Mouse (Mus musculus) forebrain, embryonic 16.5 days (tissue): ENCODE results near the gene Mcts2. TPM values are rescaled to one million over a fixed set of nuclear protein-coding genes. Genes with fewer than 3 reads are reported as not detected.
A peak's percentile ranks its signal among the peaks of the same experiment; 100 is the strongest.

Experiments used
- ATAC-seq: fragments of 200-750 bp; cut with Nextera tagmentation; 2 replicates; pipeline ENCODE4 v1.8.0; 2017; ENCODE audit warnings: mild to moderate bottlenecking, moderate library complexity
- H3K27ac ChIP-seq: fragments of 300-500 bp; sonication (generic); 2 replicates; pipeline ENCODE4 v1.5.1; 2014; ENCODE audit warnings: low read length, control low read depth
- H3K27me3 ChIP-seq: fragments of 300-500 bp; sonication (generic); replicated peaks from 2 replicates; pipeline ENCODE4 v1.6.1; 2014; ENCODE audit warnings: low read length; ENCODE audit not compliant: control insufficient read depth, insufficient read depth
- H3K36me3 ChIP-seq: fragments of 300-500 bp; sonication (generic); 2 replicates; pipeline ENCODE4 v1.6.1; 2014; ENCODE audit not compliant: control insufficient read depth, insufficient read depth
- H3K4me1 ChIP-seq: fragments of 300-500 bp; sonication (generic); replicated peaks from 2 replicates; pipeline ENCODE4 v1.6.1; 2014; ENCODE audit warnings: low read length; ENCODE audit not compliant: control insufficient read depth, insufficient read depth
- H3K4me2 ChIP-seq: fragments of 300-500 bp; sonication (generic); 2 replicates; pipeline ENCODE4 v1.6.1; 2014; ENCODE audit warnings: mild to moderate bottlenecking, low read length, control low read depth
- H3K4me3 ChIP-seq: fragments of 300-500 bp; sonication (generic); replicated peaks from 2 replicates; pipeline ENCODE4 v1.5.1; 2014; ENCODE audit warnings: mild to moderate bottlenecking, low read length, control low read depth
- H3K9ac ChIP-seq: fragments of 300-500 bp; sonication (generic); replicated peaks from 2 replicates; pipeline ENCODE4 v1.6.1; 2014; ENCODE audit warnings: low read depth, low read length, control low read depth
- H3K9me3 ChIP-seq: fragments of 300-500 bp; sonication (generic); 2 replicates; pipeline ENCODE4 v1.6.1; 2016; ENCODE audit warnings: low read length; ENCODE audit not compliant: control insufficient read depth
- WGBS: fragments of 180-500 bp; shearing (Covaris S2); extraction: QIAGEN DNeasy Blood & Tissue Kit; methylation state at CpG from one replicate; pipeline ENCODE4 v1.1.7; 2014; 5-methylcytosine and 5-hydroxymethylcytosine counted together
- polyA plus RNA-seq: library from polyadenylated mRNA; unstranded; fragments of >200 nt; fragmentation: Nextera tagmentation; extraction: Ambion mirVana; gene quantifications from 2 replicates; pipeline ENCODE4 v1.2.1, GENCODE M21; 2015

Gene Mcts2
- polyA plus RNA-seq, 1 experiment from 2014 or later = 32.8 TPM

- H3K4me2 ChIP-seq = no peak overlapping the region
- H3K9ac ChIP-seq = no peak overlapping the region
- 96% methylated on average over 10 of the region's 10 CpGs for WGBS
- no peak overlapping the region for H3K27ac ChIP-seq
- ATAC-seq = no peak
- peaks cover 46% of the 10 kb centered on the region for H3K36me3 ChIP-seq
- no peaks in the 10 kb centered on the region for H3K27me3 ChIP-seq
- no peaks in the 10 kb centered on the region; the same call in 1 of the 2 replicates for H3K4me1 ChIP-seq
- no peak overlapping the region for H3K4me3 ChIP-seq
- H3K9me3 ChIP-seq = no peaks in the 10 kb centered on the region
Measured at GRCm38 (mm10) chr2:152700138-152700537, 13.3 kb downstream of the Mcts2 start.

GRCm38 (mm10) chr2:152700725-152701124 is 13.9 kb downstream of the Mcts2 start:
- Histone ChIP-seq H3K9ac (no peak overlapping the region), H3K9me3 (no peaks in the 10 kb centered on the region), H3K36me3 (peaks cover 45% of the 10 kb centered on the region), H3K4me3 (no peak overlapping the region), H3K27me3 (no peaks in the 10 kb centered on the region), H3K4me2 (no peak overlapping the region), H3K27ac (no peak overlapping the region), H3K4me1 (peaks cover 2% of the 10 kb centered on the region; the same call in 1 of the 2 replicates)
- 91% methylated on average over 8 of the region's 8 CpGs for WGBS
- ATAC-seq = no peak

DNA sequence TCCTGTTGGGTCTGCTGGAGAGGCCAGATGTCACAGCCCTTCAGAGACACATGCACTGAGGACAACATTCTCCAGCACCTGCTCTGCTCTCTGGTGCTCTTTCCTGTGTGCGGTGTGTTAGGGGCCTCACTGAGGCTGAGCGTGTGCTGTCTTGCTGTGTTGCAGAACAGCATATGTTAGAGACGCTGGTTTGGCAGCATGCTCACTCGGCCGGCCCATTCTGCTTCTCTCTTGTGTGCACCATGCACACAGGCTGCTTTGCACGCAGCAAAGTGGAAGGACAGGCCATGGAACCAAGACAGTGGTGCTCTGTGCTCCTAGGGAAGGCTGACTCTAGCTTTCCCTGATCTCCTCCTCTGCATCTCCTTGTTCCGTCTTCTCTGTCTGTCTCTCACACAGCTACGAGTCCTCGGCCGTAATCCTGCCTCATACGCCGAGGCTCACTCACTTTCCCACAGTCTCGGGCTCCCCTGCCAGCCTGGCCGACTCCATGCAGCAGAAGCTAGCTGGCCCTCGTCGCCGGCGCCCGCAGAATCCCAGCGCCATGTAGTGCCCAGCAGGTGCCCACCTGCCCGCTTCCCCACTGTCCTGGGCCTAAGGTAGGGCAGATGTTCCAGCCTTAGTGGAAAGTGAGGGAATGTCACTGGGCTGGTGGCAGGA is 16.9 kb downstream of the Mcts2 start:
- no peak overlapping the region for H3K4me3 ChIP-seq
- H3K4me2 ChIP-seq = no peak overlapping the region
- no peaks in the 10 kb centered on the region for H3K9me3 ChIP-seq
- ATAC-seq = no peak
- H3K4me1 ChIP-seq = peaks cover 15% of the 10 kb centered on the region
- no peak overlapping the region for H3K27ac ChIP-seq
- no peak overlapping the region for H3K9ac ChIP-seq
- peaks cover 30% of the 10 kb centered on the region for H3K36me3 ChIP-seq
- WGBS = 92% methylated on average over 21 of the region's 21 CpGs
- no peaks in the 10 kb centered on the region for H3K27me3 ChIP-seq

DNA sequence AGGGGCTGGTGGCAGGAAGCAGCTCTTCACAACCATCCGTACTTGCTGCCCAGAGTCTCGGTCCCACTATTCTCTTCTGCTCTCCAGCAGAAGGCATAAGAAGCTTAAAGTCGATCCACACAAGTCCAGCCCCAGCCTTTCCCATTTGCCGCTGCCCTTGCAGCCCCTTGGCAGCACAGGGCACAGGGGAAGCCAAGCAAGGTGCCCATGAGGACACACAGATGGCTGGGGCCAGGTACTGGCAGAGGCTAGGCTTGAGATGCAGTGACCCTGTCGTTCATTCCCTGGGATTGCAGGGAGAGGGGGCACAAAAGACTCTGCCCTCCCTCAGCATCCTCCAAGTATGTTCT is 17.4 kb downstream of the Mcts2 start:
- H3K27ac ChIP-seq = no peak overlapping the region
- no peaks in the 10 kb centered on the region for H3K27me3 ChIP-seq
- 89% methylated on average over 5 of the region's 5 CpGs for WGBS
- H3K4me3 ChIP-seq = no peak overlapping the region
- peaks cover 15% of the 10 kb centered on the region for H3K4me1 ChIP-seq
- peaks cover 29% of the 10 kb centered on the region for H3K36me3 ChIP-seq
- H3K4me2 ChIP-seq = no peak overlapping the region
- ATAC-seq = no peak
- no peaks in the 10 kb centered on the region for H3K9me3 ChIP-seq
- no peak overlapping the region for H3K9ac ChIP-seq

DNA sequence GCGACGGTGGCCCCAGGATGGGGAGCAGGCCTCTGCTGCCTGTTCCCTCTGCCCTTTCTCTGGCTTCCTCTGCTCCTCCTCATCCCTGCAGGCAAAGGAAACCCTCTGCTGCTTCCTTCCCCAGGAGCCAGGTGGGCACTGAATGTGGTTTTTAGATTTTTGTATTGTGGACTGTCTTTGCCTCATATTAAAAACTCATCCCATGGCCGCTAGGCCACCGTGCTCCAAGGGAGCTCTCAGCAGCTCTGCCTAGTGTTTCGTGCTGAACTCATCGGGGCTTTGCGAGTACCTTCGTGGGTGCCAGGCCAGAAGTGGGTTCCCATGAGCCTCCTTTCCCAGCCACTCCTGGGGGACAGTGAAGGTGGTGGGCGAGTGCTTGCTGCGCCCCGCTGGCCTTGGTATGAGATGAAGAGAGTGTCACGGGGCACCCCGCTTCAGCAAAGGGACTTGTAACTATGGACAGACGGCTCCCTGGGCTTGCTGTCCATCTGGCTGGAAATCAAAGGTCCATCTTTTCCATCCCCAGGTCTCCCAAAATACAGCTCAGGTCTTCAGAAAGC is 18.1 kb downstream of the Mcts2 start:
- 88% methylated on average over 14 of the region's 14 CpGs for WGBS
- H3K36me3 ChIP-seq = peaks cover 27% of the 10 kb centered on the region
- no peak overlapping the region for H3K9ac ChIP-seq
- H3K4me2 ChIP-seq = no peak overlapping the region
- H3K27me3 ChIP-seq = no peaks in the 10 kb centered on the region
- no peaks in the 10 kb centered on the region for H3K9me3 ChIP-seq
- no peak for ATAC-seq
- no peak overlapping the region for H3K4me3 ChIP-seq
- H3K4me1 ChIP-seq = peaks cover 15% of the 10 kb centered on the region
- no peak overlapping the region for H3K27ac ChIP-seq

DNA sequence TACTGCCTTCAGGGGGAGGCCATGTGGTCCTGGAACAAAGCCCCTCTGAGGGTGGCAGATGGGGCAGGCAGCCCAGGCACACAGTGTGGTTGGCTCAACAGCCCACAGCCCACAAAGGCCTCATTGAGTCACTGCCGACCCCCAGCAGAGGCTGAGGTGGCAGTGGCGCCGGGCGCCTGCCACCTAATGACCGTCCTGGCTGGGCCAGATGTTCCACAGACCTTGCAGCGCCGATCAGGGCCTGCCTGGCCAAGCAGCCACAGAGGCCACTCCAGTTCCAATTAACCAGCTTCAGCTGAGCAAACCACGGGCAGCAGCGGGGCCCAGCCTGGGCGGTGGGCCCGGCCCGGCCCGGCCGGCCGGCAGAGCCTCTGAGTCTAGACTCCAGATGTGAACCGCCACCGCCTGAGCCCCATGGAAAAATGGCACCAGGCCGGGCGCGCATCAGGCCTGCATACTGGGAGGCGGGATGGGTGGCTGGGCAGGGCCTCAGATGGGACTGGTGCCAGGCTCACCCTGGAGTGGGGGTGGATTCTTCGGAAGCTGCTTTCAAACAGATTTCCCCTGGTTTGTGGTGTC is 19.2 kb downstream of the Mcts2 start:
- no peak overlapping the region; the same call in 1 of the 2 replicates for H3K9ac ChIP-seq

GRCm38 (mm10) chr2:152707186-152707585 is 20.4 kb downstream of the Mcts2 start:
- Histone ChIP-seq H3K4me1 (peaks cover 15% of the 10 kb centered on the region), H3K4me2 (peak overlapping the region; percentile 52), H3K36me3 (peaks cover 8% of the 10 kb centered on the region), H3K9ac (peak overlapping the region; percentile 56), H3K27ac (peak overlapping the region; percentile 42), H3K4me3 (peak overlapping the region; percentile 35), H3K9me3 (no peaks in the 10 kb centered on the region), H3K27me3 (no peaks in the 10 kb centered on the region)
- 27% methylated on average over 7 of the region's 7 CpGs for WGBS
- ATAC-seq = peak; percentile 7

More for the DNA sequence above, 19.2 kb downstream of the Mcts2 start:
- WGBS = 61% methylated on average over 22 of the region's 22 CpGs
- H3K36me3 ChIP-seq = peaks cover 19% of the 10 kb centered on the region
- ATAC-seq = peak; percentile 66
- H3K27ac ChIP-seq = peak overlapping the region; percentile 54; the same call in 1 of the 2 replicates
- peaks cover 15% of the 10 kb centered on the region for H3K4me1 ChIP-seq
- no peak overlapping the region for H3K4me2 ChIP-seq
- H3K27me3 ChIP-seq = no peaks in the 10 kb centered on the region
- H3K9me3 ChIP-seq = no peaks in the 10 kb centered on the region
- H3K4me3 ChIP-seq = no peak overlapping the region

DNA sequence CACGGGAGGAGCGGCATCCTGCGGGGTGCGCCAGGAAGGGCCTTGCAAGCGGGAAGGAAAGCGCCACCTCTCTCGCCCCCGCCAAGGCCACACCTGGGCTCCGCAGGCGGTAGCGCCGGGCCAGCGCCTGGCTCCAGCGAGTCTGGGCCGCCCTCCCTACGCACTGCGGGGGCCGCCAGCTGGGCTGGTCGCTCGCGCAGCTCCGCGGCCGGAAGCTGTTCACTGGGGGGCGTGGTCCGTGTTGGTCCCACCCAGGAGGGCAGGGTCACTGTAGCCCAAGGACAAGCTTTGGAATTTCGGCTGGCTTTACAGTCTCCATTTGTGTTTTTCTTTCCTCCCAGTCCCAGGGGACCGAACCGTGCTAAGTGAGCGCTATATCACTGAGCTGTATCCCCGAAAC is 20.8 kb downstream of the Mcts2 start:
- peak overlapping the region; percentile 35 for H3K4me3 ChIP-seq
- no peaks in the 10 kb centered on the region for H3K9me3 ChIP-seq
- peak overlapping the region; percentile 42 for H3K27ac ChIP-seq
- ATAC-seq = peak; percentile 89
- peaks cover 8% of the 10 kb centered on the region for H3K36me3 ChIP-seq
- H3K9ac ChIP-seq = peak overlapping the region; percentile 56
- peak overlapping the region; percentile 52 for H3K4me2 ChIP-seq
- H3K4me1 ChIP-seq = peaks cover 15% of the 10 kb centered on the region
- H3K27me3 ChIP-seq = no peaks in the 10 kb centered on the region
- 10% methylated on average over 31 of the region's 31 CpGs for WGBS

GRCm38 (mm10) chr2:152709066-152709465 is 22.2 kb downstream of the Mcts2 start:
- H3K4me2 ChIP-seq = no peak overlapping the region
- H3K36me3 ChIP-seq = peaks cover 2% of the 10 kb centered on the region
- no peaks in the 10 kb centered on the region for H3K27me3 ChIP-seq
- no peak overlapping the region for H3K4me3 ChIP-seq
- WGBS = 92% methylated on average over 5 of the region's 5 CpGs
- H3K9ac ChIP-seq = no peak overlapping the region
- no peaks in the 10 kb centered on the region for H3K9me3 ChIP-seq
- no peak for ATAC-seq
- H3K27ac ChIP-seq = no peak overlapping the region
- peaks cover 15% of the 10 kb centered on the region for H3K4me1 ChIP-seq
